Mouse (Mus musculus) cortical plate, adult 2 months (tissue): ENCODE measurements around the gene N4bp2. TPM values are rescaled to one million over a fixed set of nuclear protein-coding genes. Genes with fewer than 3 reads are reported as not detected.
"Not testable (repeated sequence)": the region's sequence is repeated elsewhere in the genome, so short reads cannot be mapped to it uniquely, and the experiment has no call there.

ENCODE experiments used
- H3K27ac ChIP-seq: fragments of 200-500 bp; 2 replicates; pipeline ENCODE4 v1.5.1; 2012; ENCODE audit warnings: low read length, control low read depth, inconsistent platforms; ENCODE audit not compliant: insufficient read depth
- H3K4me1 ChIP-seq: fragments of 200-500 bp; 2 replicates; pipeline ENCODE4 v1.6.1; 2011; ENCODE audit warnings: low read length; ENCODE audit not compliant: control insufficient read depth, insufficient read depth
- H3K4me3 ChIP-seq: fragments of 200-500 bp; 2 replicates; pipeline ENCODE4 v1.5.1; 2011; ENCODE audit warnings: mild to moderate bottlenecking, low read length, control low read depth; ENCODE audit not compliant: insufficient read depth
- CTCF ChIP-seq: fragments of 200-500 bp; IDR thresholded peaks from 2 replicates; pipeline ENCODE4 v1.5.1; 2011; ENCODE audit warnings: mild to moderate bottlenecking, control low read depth, low read length; ENCODE audit not compliant: insufficient read depth; ENCODE audit errors: extremely low read depth
- POLR2A ChIP-seq: fragments of 200-500 bp; IDR thresholded peaks from 2 replicates; pipeline ENCODE4 v1.6.1; 2011; ENCODE audit warnings: mild to moderate bottlenecking, low read length, control low read depth; ENCODE audit not compliant: insufficient read depth; ENCODE audit errors: extremely low read depth
- polyA plus RNA-seq: library from polyadenylated mRNA; depleted of rRNA; stranded (reverse); fragments of >200 nt; gene quantifications from 2 replicates; pipeline ENCODE4 v1.2.3, GENCODE M21; 2012; rRNA removed

The N4bp2 gene
- polyA plus RNA-seq: 3.7 and 3.8 TPM in 2 replicates

GRCm38 (mm10) chr5:65763088-65763915 is at the start of gene N4bp2:
Gene N4bp2, plus strand, starts transcription at chr5:65763521.
- TF ChIP-seq POLR2A: no peak
- TF ChIP-seq CTCF: no peak
- Histone ChIP-seq H3K27ac (peak within 1 kb of the TSS; percentile 94), H3K4me3 (peak within 1 kb of the TSS; percentile 66), H3K4me1 (no peaks in the 10 kb centered on the region; the same call in 1 of the 2 replicates)

GRCm38 (mm10) chr5:65715084-65715483 is 48.2 kb upstream of the N4bp2 start:
- Histone ChIP-seq H3K27ac (no peak overlapping the region), H3K4me1 (no peaks in the 10 kb centered on the region), H3K4me3 (no peak overlapping the region)
- no peak for TF ChIP-seq CTCF
- no peak for TF ChIP-seq POLR2A

GRCm38 (mm10) chr5:65717063-65717902 is 46.0 kb upstream of the N4bp2 start:
- no peaks in the 10 kb centered on the region for H3K4me1 ChIP-seq
- no peak overlapping the region for H3K4me3 ChIP-seq
- TF ChIP-seq CTCF: no peak
- no peak for TF ChIP-seq POLR2A
- H3K27ac ChIP-seq: no peak overlapping the region

GRCm38 (mm10) chr5:65717903-65718211 is 45.5 kb upstream of the N4bp2 start:
- H3K27ac ChIP-seq, H3K4me3 ChIP-seq, H3K4me1 ChIP-seq: not testable (repeated sequence)

GRCm38 (mm10) chr5:65718368-65718767 is 45.0 kb upstream of the N4bp2 start:
- H3K4me1 ChIP-seq: no peaks in the 10 kb centered on the region
- no peak overlapping the region for H3K27ac ChIP-seq
- TF ChIP-seq POLR2A: no peak
- no peak for TF ChIP-seq CTCF
- H3K4me3 ChIP-seq: no peak overlapping the region

- Histone ChIP-seq H3K4me3 (peak overlapping the region; percentile 31), H3K27ac (no peak overlapping the region), H3K4me1 (no peaks in the 10 kb centered on the region)
- TF ChIP-seq CTCF (peak; percentile 30), POLR2A (no peak)
Measured at GRCm38 (mm10) chr5:65724311-65725054, 38.8 kb upstream of the N4bp2 start.

GRCm38 (mm10) chr5:65731173-65732007 is 31.9 kb upstream of the N4bp2 start:
- H3K27ac ChIP-seq: no peak overlapping the region
- H3K4me3 ChIP-seq: no peak overlapping the region
- TF ChIP-seq POLR2A (no peak), CTCF (no peak)
- no peaks in the 10 kb centered on the region for H3K4me1 ChIP-seq

GRCm38 (mm10) chr5:65735601-65736000 is 27.7 kb upstream of the N4bp2 start:
- TF ChIP-seq CTCF (no peak), POLR2A (no peak)
- no peak overlapping the region for H3K4me3 ChIP-seq
- no peaks in the 10 kb centered on the region for H3K4me1 ChIP-seq

GRCm38 (mm10) chr5:65739366-65739765 is 24.0 kb upstream of the N4bp2 start:
- no peak overlapping the region for H3K4me3 ChIP-seq
- no peak for TF ChIP-seq CTCF
- TF ChIP-seq POLR2A: no peak
- no peaks in the 10 kb centered on the region for H3K4me1 ChIP-seq
- no peak overlapping the region for H3K27ac ChIP-seq

More at GRCm38 (mm10) chr5:65735601-65736000, 27.7 kb upstream of the N4bp2 start:
- no peak overlapping the region for H3K27ac ChIP-seq
